Mouse (Mus musculus): ENCODE measurements around the gene Tbpl1. TPM values are rescaled to one million over a fixed set of nuclear protein-coding genes. Genes with fewer than 3 reads are reported as not detected.

Gene Tbpl1
- polyA plus RNA-seq, 1 experiment from 2014 or later = 59.9 TPM

DNA sequence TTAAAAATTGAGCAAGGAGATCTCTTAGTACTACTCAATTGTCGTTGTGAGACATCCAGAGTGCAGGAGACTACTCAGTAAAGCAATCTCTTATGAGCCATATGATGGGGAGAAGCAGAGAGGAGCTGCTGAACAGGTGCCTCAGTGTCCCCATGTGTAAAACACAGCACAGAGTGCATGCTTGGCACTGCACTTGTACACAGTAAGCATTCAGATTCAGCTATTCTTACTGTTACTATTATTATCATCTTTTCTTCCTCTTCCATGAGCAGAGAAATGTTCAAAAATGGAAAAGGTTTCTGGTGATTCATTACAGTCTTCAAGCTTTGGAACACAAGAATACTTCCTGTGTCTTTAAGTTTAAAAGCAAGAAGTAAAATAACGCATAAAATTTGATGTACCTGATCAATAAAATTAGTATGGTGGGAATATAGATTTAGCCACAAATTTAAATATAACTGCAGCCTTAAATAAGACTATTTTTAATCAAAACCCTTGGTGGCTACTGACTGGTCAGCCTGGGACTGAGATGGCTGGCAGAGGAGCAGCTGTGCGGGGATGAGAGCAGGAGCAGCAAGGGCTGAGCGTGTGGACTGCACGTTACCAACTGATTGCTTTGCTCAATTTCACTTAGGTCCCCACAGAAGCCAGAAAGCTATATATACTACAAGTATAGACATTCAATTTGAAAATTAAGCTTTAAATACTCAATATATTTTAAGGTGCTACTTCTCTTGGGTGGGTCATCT is 10.8 kb downstream of the Tbpl1 start:
- Histone ChIP-seq H3K4me1 (ENCODE audit: control insufficient read depth, insufficient read depth, low read length) (peaks cover 20% of the 10 kb centered on the region), H3K9me3 (replicated peaks; ENCODE audit: control insufficient read depth, low read length) (no peaks in the 10 kb centered on the region), H3K36me3 (ENCODE audit: control insufficient read depth, insufficient read depth, low read length) (no peaks in the 10 kb centered on the region), H3K27ac (ENCODE audit: low read depth, low read length) (no peak overlapping the region), H3K9ac (ENCODE audit: low read depth, low read length) (no peak overlapping the region), H3K27me3 (ENCODE audit: control insufficient read depth, insufficient read depth, low read length) (no peaks in the 10 kb centered on the region), H3K4me2 (no peak overlapping the region), H3K4me3 (ENCODE audit: low read depth, low read length) (no peak overlapping the region)
- no peak for ATAC-seq (replicated peaks; ENCODE audit: insufficient number of reproducible peaks, low FRiP score, low TSS enrichment)
- WGBS (ENCODE audit: insufficient replicate concordance) = 87% methylated on average over 5 of the region's 5 CpGs

DNA sequence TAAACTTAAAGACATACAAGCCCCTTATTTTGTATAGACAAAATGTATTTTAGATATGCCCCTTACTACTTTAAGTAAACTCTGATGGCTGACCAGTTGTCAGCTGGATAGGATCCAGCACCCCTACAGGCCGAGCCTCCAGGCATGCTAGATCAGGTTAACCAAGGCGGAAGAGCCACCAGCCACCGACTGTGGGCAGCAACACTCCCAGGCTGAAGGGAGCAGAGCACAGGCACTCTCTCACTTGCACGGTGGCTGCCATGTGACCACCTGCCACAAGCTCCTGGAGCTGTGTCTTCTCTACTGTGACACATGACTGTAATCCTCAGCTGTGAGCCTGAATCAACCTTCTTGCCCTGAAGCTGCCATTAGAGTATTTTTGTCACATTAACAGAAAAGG is 13.3 kb downstream of the Tbpl1 start:
- Histone ChIP-seq H3K27ac (ENCODE audit: low read depth, low read length) (no peak overlapping the region), H3K4me2 (no peak overlapping the region), H3K9ac (ENCODE audit: low read depth, low read length) (no peak overlapping the region), H3K4me1 (ENCODE audit: control insufficient read depth, insufficient read depth, low read length) (peaks cover 15% of the 10 kb centered on the region), H3K9me3 (replicated peaks; ENCODE audit: control insufficient read depth, low read length) (no peaks in the 10 kb centered on the region), H3K27me3 (ENCODE audit: control insufficient read depth, insufficient read depth, low read length) (no peaks in the 10 kb centered on the region), H3K36me3 (ENCODE audit: control insufficient read depth, insufficient read depth, low read length) (no peaks in the 10 kb centered on the region), H3K4me3 (ENCODE audit: low read depth, low read length) (no peak overlapping the region)
- ATAC-seq (replicated peaks; ENCODE audit: insufficient number of reproducible peaks, low FRiP score, low TSS enrichment) = no peak
- 35% methylated on average over 4 of the region's 4 CpGs for WGBS (ENCODE audit: insufficient replicate concordance)

DNA sequence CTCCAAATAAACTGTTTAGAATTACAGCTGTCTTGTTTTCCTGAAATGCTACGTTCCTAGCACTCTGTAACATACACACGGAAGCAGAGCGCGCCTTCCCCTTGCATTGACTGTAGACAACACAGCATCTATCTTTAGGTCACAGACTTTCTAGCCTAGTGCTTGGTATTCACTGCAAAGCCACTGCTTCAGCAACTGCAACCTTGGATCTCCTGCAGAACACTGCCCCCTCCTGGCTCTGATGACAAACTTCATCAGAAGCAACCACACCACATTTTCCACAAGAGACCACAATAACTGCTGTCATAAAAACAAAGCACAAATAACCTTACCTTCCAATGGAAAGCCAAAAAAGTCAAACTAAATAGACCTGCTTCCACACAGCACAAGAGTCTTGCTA is 17.2 kb downstream of the Tbpl1 start:
- Histone ChIP-seq H3K4me3 (ENCODE audit: low read depth, low read length) (no peak overlapping the region), H3K27ac (ENCODE audit: low read depth, low read length) (no peak overlapping the region), H3K36me3 (ENCODE audit: control insufficient read depth, insufficient read depth, low read length) (no peaks in the 10 kb centered on the region), H3K4me2 (no peak overlapping the region), H3K4me1 (ENCODE audit: control insufficient read depth, insufficient read depth, low read length) (peaks cover 8% of the 10 kb centered on the region), H3K9me3 (replicated peaks; ENCODE audit: control insufficient read depth, low read length) (no peaks in the 10 kb centered on the region), H3K27me3 (ENCODE audit: control insufficient read depth, insufficient read depth, low read length) (no peaks in the 10 kb centered on the region), H3K9ac (ENCODE audit: low read depth, low read length) (no peak overlapping the region)
- WGBS (ENCODE audit: insufficient replicate concordance) = 77% methylated on average over 4 of the region's 4 CpGs
- ATAC-seq (replicated peaks; ENCODE audit: insufficient number of reproducible peaks, low FRiP score, low TSS enrichment) = no peak

DNA sequence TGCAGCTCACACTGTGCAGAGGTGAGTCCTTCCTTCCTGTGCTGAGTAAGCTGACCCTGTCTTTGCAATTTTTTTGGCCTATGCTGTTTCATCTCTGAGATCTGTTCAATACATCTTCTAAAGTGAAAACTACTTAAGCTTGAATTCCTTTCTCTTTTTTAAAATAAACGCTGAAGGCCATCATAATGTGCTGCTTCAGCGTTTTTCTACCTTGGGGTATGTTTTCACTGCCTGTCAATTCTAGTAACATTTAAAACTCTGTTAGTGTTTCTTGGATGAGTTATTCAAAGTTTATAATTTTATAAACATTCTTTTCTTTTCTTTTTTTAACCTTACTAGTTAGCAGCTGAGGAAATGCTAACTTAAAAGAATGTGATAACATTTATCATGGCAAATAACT is 18.8 kb downstream of the Tbpl1 start:
- Histone ChIP-seq H3K27me3 (ENCODE audit: control insufficient read depth, insufficient read depth, low read length) (no peaks in the 10 kb centered on the region), H3K27ac (ENCODE audit: low read depth, low read length) (no peak overlapping the region), H3K4me1 (ENCODE audit: control insufficient read depth, insufficient read depth, low read length) (peaks cover 9% of the 10 kb centered on the region; the same call in 1 of the 2 replicates), H3K9ac (ENCODE audit: low read depth, low read length) (no peak overlapping the region), H3K36me3 (ENCODE audit: control insufficient read depth, insufficient read depth, low read length) (no peaks in the 10 kb centered on the region), H3K4me3 (ENCODE audit: low read depth, low read length) (no peak overlapping the region), H3K4me2 (no peak overlapping the region), H3K9me3 (replicated peaks; ENCODE audit: control insufficient read depth, low read length) (no peaks in the 10 kb centered on the region)
- no peak for ATAC-seq (replicated peaks; ENCODE audit: insufficient number of reproducible peaks, low FRiP score, low TSS enrichment)
- 79% methylated on average over 2 of the region's 2 CpGs for WGBS (ENCODE audit: insufficient replicate concordance)

DNA sequence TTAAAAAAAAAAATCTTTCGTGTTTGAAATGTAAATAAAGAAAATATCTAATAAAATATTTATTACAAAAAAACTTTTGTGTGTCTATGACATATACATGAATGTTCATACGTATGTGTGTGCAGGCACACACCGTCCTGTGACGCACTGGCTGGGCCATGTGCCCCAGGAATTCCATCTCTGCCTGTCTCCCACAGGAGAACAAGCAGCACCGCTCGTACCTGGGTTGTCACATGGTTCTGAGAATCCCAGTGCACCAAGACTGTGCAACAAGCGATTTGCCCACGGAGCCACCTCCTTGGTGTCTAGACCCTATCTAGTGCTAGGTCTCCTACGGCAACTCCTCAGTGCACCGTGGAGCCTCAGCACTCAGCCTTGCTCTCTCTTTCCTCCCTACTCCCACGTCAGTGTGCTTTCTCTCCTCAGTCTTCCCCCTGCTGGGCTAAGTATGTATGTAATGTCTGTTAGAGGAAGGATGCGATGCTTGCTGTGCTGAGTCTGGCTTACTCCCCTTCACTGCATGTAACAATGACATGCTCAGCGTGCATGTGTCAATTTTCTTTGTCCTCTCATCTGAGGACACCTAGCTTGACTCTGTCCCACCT is 21.5 kb downstream of the Tbpl1 start:
- H3K9ac ChIP-seq (ENCODE audit: low read depth, low read length) = no peak overlapping the region
- no peak overlapping the region for H3K4me3 ChIP-seq (ENCODE audit: low read depth, low read length)
- 88% methylated on average over 13 of the region's 13 CpGs for WGBS (ENCODE audit: insufficient replicate concordance)
- peaks cover 11% of the 10 kb centered on the region; the same call in 1 of the 2 replicates for H3K4me1 ChIP-seq (ENCODE audit: control insufficient read depth, insufficient read depth, low read length)
- no peaks in the 10 kb centered on the region for H3K9me3 ChIP-seq (replicated peaks; ENCODE audit: control insufficient read depth, low read length)
- H3K36me3 ChIP-seq (ENCODE audit: control insufficient read depth, insufficient read depth, low read length) = peaks cover 10% of the 10 kb centered on the region
- H3K4me2 ChIP-seq = no peak overlapping the region
- H3K27ac ChIP-seq (ENCODE audit: low read depth, low read length) = no peak overlapping the region
- no peak for ATAC-seq (replicated peaks; ENCODE audit: insufficient number of reproducible peaks, low FRiP score, low TSS enrichment)
- H3K27me3 ChIP-seq (ENCODE audit: control insufficient read depth, insufficient read depth, low read length) = no peaks in the 10 kb centered on the region

DNA sequence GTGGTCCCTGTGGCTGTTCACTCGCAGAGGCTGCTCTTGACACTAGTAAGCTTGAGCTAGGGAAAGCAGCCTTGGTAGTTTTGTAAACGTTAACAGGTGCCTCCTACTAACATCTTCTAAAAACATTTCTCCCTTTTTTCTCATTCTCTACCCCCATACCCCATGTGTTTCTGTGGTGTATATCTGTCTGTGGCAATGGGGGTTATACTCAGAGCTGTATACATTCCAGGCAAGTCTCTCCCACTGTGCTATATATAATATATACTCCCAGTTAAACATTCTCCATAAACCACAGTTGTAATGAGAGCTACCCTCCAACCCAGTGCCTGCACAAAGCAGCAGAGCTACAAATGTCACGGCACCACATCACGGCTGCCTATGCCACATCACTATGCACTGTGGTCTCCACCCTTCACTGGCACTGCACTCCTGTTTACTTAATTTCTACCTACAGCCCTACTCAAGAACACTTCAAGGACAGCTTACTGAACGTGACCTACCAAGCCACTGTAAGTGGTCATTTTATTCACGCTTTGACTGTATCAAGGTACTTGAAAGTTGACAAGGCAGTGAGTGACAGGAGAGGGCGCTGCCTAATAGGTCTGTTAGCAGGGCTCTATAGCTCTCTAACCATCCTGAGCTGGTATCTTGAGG is 23.4 kb downstream of the Tbpl1 start:
- H3K4me2 ChIP-seq = no peak overlapping the region
- peaks cover 10% of the 10 kb centered on the region for H3K36me3 ChIP-seq (ENCODE audit: control insufficient read depth, insufficient read depth, low read length)
- H3K4me1 ChIP-seq (ENCODE audit: control insufficient read depth, insufficient read depth, low read length) = peaks cover 11% of the 10 kb centered on the region; the same call in 1 of the 2 replicates
- no peak overlapping the region for H3K9ac ChIP-seq (ENCODE audit: low read depth, low read length)
- no peaks in the 10 kb centered on the region for H3K27me3 ChIP-seq (ENCODE audit: control insufficient read depth, insufficient read depth, low read length)
- 63% methylated on average over 7 of the region's 7 CpGs for WGBS (ENCODE audit: insufficient replicate concordance)
- H3K9me3 ChIP-seq (replicated peaks; ENCODE audit: control insufficient read depth, low read length) = no peaks in the 10 kb centered on the region
- no peak for ATAC-seq (replicated peaks; ENCODE audit: insufficient number of reproducible peaks, low FRiP score, low TSS enrichment)
- no peak overlapping the region for H3K27ac ChIP-seq (ENCODE audit: low read depth, low read length)
- H3K4me3 ChIP-seq (ENCODE audit: low read depth, low read length) = no peak overlapping the region

DNA sequence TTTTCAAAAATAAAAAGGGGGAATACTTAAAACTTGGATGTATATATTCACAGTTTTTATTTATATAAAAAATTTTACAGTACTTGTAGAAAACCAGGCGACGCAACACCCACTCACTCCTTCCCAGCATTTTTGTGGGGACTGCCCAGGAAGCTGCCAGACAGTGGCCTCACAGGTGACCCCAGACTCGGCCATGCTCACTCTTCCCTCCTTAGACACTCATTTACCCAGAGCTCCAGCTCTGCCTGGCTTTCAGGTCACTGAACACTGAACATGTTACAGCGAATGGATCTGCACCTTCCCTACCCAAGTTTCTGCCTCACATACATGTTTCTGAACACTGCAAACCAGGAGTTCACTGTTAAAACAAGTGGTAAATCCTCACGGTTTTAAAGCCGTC is 27.9 kb downstream of the Tbpl1 start:
- no peak overlapping the region for H3K4me3 ChIP-seq (ENCODE audit: low read depth, low read length)
- no peak overlapping the region for H3K9ac ChIP-seq (ENCODE audit: low read depth, low read length)
- no peaks in the 10 kb centered on the region for H3K9me3 ChIP-seq (replicated peaks; ENCODE audit: control insufficient read depth, low read length)
- peaks cover 10% of the 10 kb centered on the region for H3K36me3 ChIP-seq (ENCODE audit: control insufficient read depth, insufficient read depth, low read length)
- H3K4me2 ChIP-seq = no peak overlapping the region
- H3K4me1 ChIP-seq (ENCODE audit: control insufficient read depth, insufficient read depth, low read length) = peaks cover 11% of the 10 kb centered on the region; the same call in 1 of the 2 replicates
- ATAC-seq (replicated peaks; ENCODE audit: insufficient number of reproducible peaks, low FRiP score, low TSS enrichment) = no peak
- no peaks in the 10 kb centered on the region for H3K27me3 ChIP-seq (ENCODE audit: control insufficient read depth, insufficient read depth, low read length)
- 86% methylated on average over 6 of the region's 6 CpGs for WGBS (ENCODE audit: insufficient replicate concordance)
- H3K27ac ChIP-seq (ENCODE audit: low read depth, low read length) = no peak overlapping the region

DNA sequence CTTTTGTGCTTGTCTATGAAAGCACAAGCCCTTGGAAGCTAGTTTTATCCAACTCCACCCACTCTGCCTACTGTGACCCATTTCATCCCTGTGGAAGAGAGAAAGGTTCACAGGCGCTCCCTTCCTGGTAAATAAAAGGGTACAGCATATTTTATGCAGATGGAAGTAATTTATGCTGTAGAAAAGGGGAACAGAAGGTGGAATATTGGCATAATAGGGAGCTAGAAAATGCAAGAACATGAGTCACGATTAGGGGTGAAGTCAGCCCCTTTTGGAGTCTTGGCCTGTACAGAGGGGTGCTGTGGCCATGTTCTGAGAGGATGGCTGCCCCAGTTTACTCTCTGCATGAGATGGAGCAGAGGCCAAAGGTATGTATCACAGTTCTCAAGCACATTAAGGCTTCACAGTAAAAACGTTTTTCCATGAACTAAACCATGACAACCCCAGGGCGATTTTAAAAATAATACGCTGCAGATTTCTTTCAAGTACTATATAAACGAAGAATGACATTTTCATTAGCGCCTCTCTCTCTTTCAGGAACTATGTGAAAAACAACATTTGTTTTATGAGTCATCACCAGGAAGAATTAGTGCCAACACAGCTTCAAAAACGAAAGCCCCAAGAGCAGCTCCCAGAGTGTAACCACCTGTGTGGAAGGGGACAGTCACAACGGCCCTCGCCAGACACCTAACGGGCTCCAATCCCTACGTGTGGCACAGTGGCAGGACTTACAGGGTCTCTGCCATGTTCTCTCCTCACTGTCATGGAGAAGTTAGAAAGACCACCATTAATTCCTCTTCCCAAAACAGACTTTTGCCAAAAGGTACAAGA is 30.0 kb downstream of the Tbpl1 start:
- Histone ChIP-seq H3K27me3 (ENCODE audit: control insufficient read depth, insufficient read depth, low read length) (no peaks in the 10 kb centered on the region), H3K36me3 (ENCODE audit: control insufficient read depth, insufficient read depth, low read length) (peaks cover 7% of the 10 kb centered on the region), H3K9ac (ENCODE audit: low read depth, low read length) (no peak overlapping the region), H3K4me2 (no peak overlapping the region), H3K27ac (ENCODE audit: low read depth, low read length) (no peak overlapping the region), H3K4me1 (ENCODE audit: control insufficient read depth, insufficient read depth, low read length) (no peaks in the 10 kb centered on the region), H3K9me3 (replicated peaks; ENCODE audit: control insufficient read depth, low read length) (no peaks in the 10 kb centered on the region), H3K4me3 (ENCODE audit: low read depth, low read length) (no peak overlapping the region)
- WGBS (ENCODE audit: insufficient replicate concordance) = 81% methylated on average over 12 of the region's 12 CpGs
- no peak for ATAC-seq (replicated peaks; ENCODE audit: insufficient number of reproducible peaks, low FRiP score, low TSS enrichment)

Data from heart, embryonic 11.5 days (tissue).